Mouse (Mus musculus): ENCODE measurements around the gene Senp3. TPM values are rescaled to one million over a fixed set of nuclear protein-coding genes. Genes with fewer than 3 reads are reported as not detected.
"Not testable (repeated sequence)": the region's sequence is repeated elsewhere in the genome, so short reads cannot be mapped to it uniquely, and the experiment has no call there.

Senp3 gene
- total RNA-seq, 2 experiments from 2014 or later: 98.9 to 99.4 TPM

GRCm38 (mm10) chr11:69656617-69657461, 25.0 kb downstream of the Senp3 start:
- ATAC-seq (replicated peaks; ENCODE audit: poor library complexity, severe bottlenecking): peak; percentile 36; the same call in 1 of the 2 replicates

GRCm38 (mm10) chr11:69656065-69656455, 25.8 kb downstream of the Senp3 start:
- no peak for ATAC-seq (replicated peaks; ENCODE audit: poor library complexity, severe bottlenecking)

DNA sequence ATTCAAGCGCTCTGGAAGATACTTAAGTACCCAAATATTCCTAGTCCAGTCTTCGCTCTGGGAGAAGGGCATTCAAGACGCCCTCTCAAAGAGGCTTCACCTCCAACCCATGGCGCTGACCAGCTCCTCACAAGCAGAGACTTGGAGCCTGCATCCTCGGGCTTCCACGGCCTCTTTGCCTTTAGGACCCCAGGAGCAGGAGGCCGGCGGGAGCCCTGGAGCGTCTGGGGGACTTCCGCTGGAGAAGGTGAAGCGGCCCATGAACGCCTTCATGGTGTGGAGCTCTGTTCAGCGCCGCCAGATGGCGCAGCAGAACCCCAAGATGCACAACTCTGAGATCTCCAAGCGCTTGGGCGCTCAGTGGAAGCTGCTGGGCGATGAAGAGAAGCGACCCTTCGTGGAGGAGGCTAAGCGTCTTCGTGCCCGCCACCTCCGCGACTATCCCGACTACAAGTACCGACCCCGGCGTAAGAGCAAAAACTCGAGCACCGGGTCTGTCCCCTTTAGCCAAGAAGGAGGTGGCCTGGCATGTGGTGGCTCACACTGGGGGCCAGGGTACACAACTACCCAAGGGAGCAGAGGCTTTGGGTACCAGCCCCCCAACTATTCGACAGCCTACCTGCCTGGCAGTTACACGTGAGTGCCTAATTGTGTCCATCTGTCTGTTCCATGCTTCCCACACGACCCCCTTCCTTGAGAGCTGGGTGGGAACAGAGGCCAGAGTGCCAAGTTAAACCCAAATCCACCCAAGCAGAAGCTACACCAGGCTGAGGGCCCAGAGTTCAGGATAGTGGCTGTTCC, 26.4 kb downstream of the Senp3 start, which contains the start of gene Sox15:
Sox15 (plus strand) TSS at position 51 of the 801 bp plus-strand sequence.
- ATAC-seq (replicated peaks; ENCODE audit: poor library complexity, severe bottlenecking): peak; percentile 54; the same call in 1 of the 2 replicates

DNA sequence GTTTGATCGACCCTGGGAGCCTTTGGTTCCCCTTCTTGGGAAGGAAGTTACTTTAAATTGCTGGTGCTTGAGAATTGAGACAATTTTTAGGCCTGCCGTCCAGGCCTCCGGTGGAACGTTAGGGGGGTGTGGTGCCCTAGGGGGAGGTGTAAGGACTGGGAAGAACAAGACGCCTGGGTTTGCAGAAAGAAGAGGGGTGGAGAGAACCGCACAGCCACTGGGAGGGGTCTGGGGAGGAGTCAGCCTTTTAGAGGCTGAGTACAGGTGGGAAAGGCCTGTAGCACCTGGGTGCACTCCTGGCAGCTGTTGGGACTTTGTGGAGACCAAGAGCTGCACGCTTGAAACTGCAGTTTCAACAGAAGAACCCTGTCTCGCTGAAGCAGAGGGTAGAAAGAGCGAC, 27.1 kb downstream of the Senp3 start:
- ATAC-seq (replicated peaks; ENCODE audit: poor library complexity, severe bottlenecking): no peak

DNA sequence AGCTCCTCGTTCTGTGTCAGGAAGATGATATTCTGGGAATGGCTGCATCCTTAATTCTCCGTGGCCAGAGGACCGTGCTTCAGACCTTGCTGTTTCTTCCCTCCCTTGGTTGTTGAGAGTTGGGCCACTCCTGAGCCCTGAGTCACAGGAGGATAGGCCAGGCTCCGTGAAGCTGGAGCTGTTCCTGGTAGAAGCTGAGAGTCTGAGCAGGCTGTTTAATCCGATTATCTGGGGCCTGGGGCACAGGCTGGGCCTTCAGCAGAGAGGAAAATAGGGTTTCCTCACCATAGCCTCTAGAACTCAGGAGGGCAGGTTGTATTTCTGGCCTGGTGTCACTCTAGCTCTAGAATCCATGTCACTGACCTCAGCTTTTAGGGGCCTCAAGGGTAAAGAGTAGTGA, 28.5 kb downstream of the Senp3 start:
- no peak for ATAC-seq (replicated peaks; ENCODE audit: poor library complexity, severe bottlenecking)

DNA sequence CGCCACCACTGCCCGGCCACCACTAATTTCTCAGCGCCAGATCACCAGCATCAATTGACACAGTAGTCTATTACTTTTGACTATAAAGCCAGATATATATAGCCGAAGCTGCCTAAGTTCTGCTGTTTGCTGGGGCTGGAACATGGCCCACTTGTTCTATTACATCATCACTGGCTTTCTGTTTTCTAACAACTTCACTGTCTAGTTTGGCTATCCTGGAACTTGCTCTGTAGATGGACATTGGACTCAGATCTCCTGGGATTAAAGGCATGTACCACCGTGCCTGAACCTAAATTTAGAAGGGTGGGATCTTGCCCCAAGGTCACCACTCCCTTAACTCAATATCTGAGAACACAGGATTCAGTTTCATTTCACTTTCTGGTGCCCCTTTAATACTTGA, 36.0 kb downstream of the Senp3 start:
- ATAC-seq (replicated peaks; ENCODE audit: poor library complexity, severe bottlenecking): no peak

DNA sequence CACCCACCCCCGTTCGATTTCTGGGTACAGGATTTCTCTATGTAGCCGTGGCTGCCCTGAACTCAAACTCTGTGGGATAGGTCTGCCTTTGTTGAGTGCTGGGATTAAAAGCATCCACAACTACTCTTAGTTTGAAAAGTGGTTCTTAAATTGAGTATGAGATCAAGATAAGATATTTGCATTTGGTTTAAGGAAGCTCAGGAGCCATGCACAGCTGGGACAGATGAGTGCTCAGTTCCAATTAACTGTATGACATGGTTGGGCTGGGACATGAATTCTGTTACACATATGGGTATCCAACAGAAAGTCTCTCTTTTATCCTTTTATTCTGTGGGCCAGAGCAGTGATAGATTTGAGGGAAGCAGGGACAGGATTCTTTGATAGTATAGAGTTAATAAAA, 46.4 kb downstream of the Senp3 start:
- no peak for ATAC-seq (replicated peaks; ENCODE audit: poor library complexity, severe bottlenecking)

- peak; percentile 7 for ATAC-seq (replicated peaks; ENCODE audit: poor library complexity, severe bottlenecking)
These were observed 48.6 kb downstream of the Senp3 start for GRCm38 (mm10) chr11:69633128-69633866.

DNA sequence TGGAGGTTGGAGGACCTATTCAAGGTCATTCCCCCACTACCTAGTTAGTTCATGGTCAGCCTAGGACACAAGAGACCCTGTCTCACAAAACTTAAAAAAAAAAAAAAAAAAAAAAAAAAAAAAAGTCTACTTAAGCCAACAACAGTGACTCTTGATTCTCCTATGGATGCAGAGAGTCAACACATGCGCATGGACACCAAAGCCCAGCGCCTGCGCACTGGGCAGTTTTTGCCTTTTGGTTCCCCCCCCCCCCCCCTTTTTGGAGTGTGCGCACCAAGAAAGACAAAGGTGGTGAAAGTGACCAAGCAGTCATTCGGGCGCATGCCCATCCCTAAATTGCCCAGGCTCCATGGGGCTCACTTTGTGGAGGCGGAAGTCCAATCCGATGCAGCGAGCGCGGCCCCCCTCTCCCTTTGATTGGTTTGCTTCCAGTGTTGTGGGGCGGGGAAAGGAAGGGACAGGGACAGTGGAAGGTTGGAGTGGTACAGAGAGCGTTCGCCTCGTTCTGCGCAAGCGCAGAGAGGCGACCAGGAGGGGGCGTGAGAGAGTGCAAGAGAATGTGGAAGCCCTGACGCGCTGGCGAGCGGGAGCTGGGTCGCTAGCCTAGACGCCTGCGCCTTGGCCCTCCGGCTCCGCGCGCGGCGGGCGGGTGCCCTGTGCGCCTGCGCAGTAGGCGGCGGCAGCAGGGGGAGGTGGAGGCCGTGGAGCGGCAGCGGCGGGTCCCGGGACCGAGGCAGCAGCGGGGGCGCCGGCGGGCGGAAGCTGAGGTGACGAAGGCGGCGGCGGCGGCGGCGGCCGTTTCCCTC, 49.4 kb downstream of the Senp3 start, which contains the start of gene Fxr2:
Fxr2 (plus strand) TSS at position 707 of the 806 bp plus-strand sequence.
- ATAC-seq (replicated peaks; ENCODE audit: poor library complexity, severe bottlenecking): peak; percentile 97

DNA sequence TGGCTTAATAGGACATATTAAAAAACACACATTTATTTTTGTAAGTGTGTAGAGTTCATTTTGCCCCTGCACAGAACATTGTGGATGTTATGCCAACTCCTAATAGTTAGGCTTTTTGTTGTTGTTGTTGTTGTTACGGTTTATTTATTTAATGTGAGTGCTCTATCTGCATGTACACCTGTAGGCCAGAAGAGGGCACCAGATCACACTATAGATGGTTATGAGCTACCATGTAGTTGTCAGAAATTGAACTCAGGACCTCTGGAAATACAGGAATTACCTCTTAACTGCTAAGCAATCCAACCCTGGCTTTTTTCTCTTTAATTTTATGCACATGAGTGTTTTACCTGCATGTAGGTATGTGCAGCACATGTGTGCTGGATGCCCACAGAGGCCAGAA, 52.1 kb downstream of the Senp3 start:
- ATAC-seq (replicated peaks; ENCODE audit: poor library complexity, severe bottlenecking): no peak

- ATAC-seq (replicated peaks; ENCODE audit: poor library complexity, severe bottlenecking): peak; percentile 30
These were observed 53.6 kb downstream of the Senp3 start for GRCm38 (mm10) chr11:69628286-69628685.

GRCm38 (mm10) chr11:69624339-69624738, 57.5 kb downstream of the Senp3 start:
- ATAC-seq (replicated peaks; ENCODE audit: poor library complexity, severe bottlenecking): not testable (repeated sequence)

Other genes with a start within 250 kb of the Senp3 start
Only the 30 nearest of the 35 such genes appear.
- 0.11 and 3.5 TPM in 2 replicates for gene Dnah2, start 133.0 kb downstream of the Senp3 start, total RNA-seq (2014; fragmentation: Nextera tagmentation)
- gene Dnah2, start 133.0 kb downstream of the Senp3 start, total RNA-seq (2017): not detected in 2 replicates
- gene Efnb3, start 121.9 kb downstream of the Senp3 start, total RNA-seq (2014; fragmentation: Nextera tagmentation): not detected in 2 replicates
- not detected in 2 replicates for gene Efnb3, start 121.9 kb downstream of the Senp3 start, total RNA-seq (2017)
- 8.0 and 18.8 TPM in 2 replicates for gene Wrap53, start 101.8 kb downstream of the Senp3 start, total RNA-seq (2014; fragmentation: Nextera tagmentation)
- 6.5 and 11.3 TPM in 2 replicates for gene Wrap53, start 101.8 kb downstream of the Senp3 start, total RNA-seq (2017)
- gene Trp53, start 101.7 kb downstream of the Senp3 start, total RNA-seq (2014; fragmentation: Nextera tagmentation): 215 and 226 TPM in 2 replicates
- gene Trp53, start 101.7 kb downstream of the Senp3 start, total RNA-seq (2017): 56.8 and 58.0 TPM in 2 replicates
- gene Atp1b2, start 76.1 kb downstream of the Senp3 start, total RNA-seq (2014; fragmentation: Nextera tagmentation): 1.7 and 3.0 TPM in 2 replicates
- 0.10 TPM in 1 of 2 replicates, not detected in the other for gene Atp1b2, start 76.1 kb downstream of the Senp3 start, total RNA-seq (2017)
- gene Shbg, start 64.2 kb downstream of the Senp3 start, total RNA-seq (2014; fragmentation: Nextera tagmentation): not detected in 2 replicates
- gene Shbg, start 64.2 kb downstream of the Senp3 start, total RNA-seq (2017): not detected in 2 replicates
- gene Sat2, start 60.1 kb downstream of the Senp3 start, total RNA-seq (2014; fragmentation: Nextera tagmentation): not detected in 2 replicates
- 1.8 TPM in 1 of 2 replicates, not detected in the other for gene Sat2, start 60.1 kb downstream of the Senp3 start, total RNA-seq (2017)
- 47.4 and 65.8 TPM in 2 replicates for gene Fxr2, start 49.1 kb downstream of the Senp3 start, total RNA-seq (2014; fragmentation: Nextera tagmentation)
- 34.1 and 37.1 TPM in 2 replicates for gene Fxr2, start 49.1 kb downstream of the Senp3 start, total RNA-seq (2017)
- not detected in 2 replicates for gene Sox15, start 26.8 kb downstream of the Senp3 start, total RNA-seq (2014; fragmentation: Nextera tagmentation)
- not detected in 2 replicates for gene Sox15, start 26.8 kb downstream of the Senp3 start, total RNA-seq (2017)
- gene Mpdu1, start 19.4 kb downstream of the Senp3 start, total RNA-seq (2014; fragmentation: Nextera tagmentation): 40.7 and 48.6 TPM in 2 replicates
- gene Mpdu1, start 19.4 kb downstream of the Senp3 start, total RNA-seq (2017): 58.5 and 67.9 TPM in 2 replicates
- gene Cd68, start 15.9 kb downstream of the Senp3 start, total RNA-seq (2014; fragmentation: Nextera tagmentation): 29.7 and 52.0 TPM in 2 replicates
- 27.0 and 47.7 TPM in 2 replicates for gene Cd68, start 15.9 kb downstream of the Senp3 start, total RNA-seq (2017)
- gene Eif4a1, start 9.7 kb downstream of the Senp3 start, total RNA-seq (2014; fragmentation: Nextera tagmentation): 969 and 995 TPM in 2 replicates
- 1,214 and 1,335 TPM in 2 replicates for gene Eif4a1, start 9.7 kb downstream of the Senp3 start, total RNA-seq (2017)
- gene Tnfsf13, start 3.7 kb upstream of the Senp3 start, total RNA-seq (2014; fragmentation: Nextera tagmentation): 5.4 and 27.7 TPM in 2 replicates
- gene Tnfsf13, start 3.7 kb upstream of the Senp3 start, total RNA-seq (2017): 38.0 and 41.8 TPM in 2 replicates
- 2.1 and 6.1 TPM in 2 replicates for gene Tnfsf12, start 13.8 kb upstream of the Senp3 start, total RNA-seq (2014; fragmentation: Nextera tagmentation)
- gene Tnfsf12, start 13.8 kb upstream of the Senp3 start, total RNA-seq (2017): 0.46 and 1.6 TPM in 2 replicates
- gene Tnfsfm13, start 14.0 kb upstream of the Senp3 start, total RNA-seq (2014; fragmentation: Nextera tagmentation): 4.9 and 6.6 TPM in 2 replicates
- gene Tnfsfm13, start 14.0 kb upstream of the Senp3 start, total RNA-seq (2017): 3.6 and 6.1 TPM in 2 replicates
- 153 and 165 TPM in 2 replicates for gene Polr2a, start 76.6 kb upstream of the Senp3 start, total RNA-seq (2014; fragmentation: Nextera tagmentation)
- gene Polr2a, start 76.6 kb upstream of the Senp3 start, total RNA-seq (2017): 30.2 and 38.5 TPM in 2 replicates
- gene Slc35g3, start 79.9 kb upstream of the Senp3 start, total RNA-seq (2014; fragmentation: Nextera tagmentation): not detected in 2 replicates
- gene Slc35g3, start 79.9 kb upstream of the Senp3 start, total RNA-seq (2017): not detected in 2 replicates
- gene Zbtb4, start 83.8 kb upstream of the Senp3 start, total RNA-seq (2014; fragmentation: Nextera tagmentation): 1.8 and 2.1 TPM in 2 replicates
- 0.26 and 0.43 TPM in 2 replicates for gene Zbtb4, start 83.8 kb upstream of the Senp3 start, total RNA-seq (2017)
- gene Chrnb1, start 113.9 kb upstream of the Senp3 start, total RNA-seq (2014; fragmentation: Nextera tagmentation): not detected in 2 replicates
- 0.82 TPM in 1 of 2 replicates, not detected in the other for gene Chrnb1, start 113.9 kb upstream of the Senp3 start, total RNA-seq (2017)
- 1.6 and 2.9 TPM in 2 replicates for gene Fgf11, start 119.8 kb upstream of the Senp3 start, total RNA-seq (2014; fragmentation: Nextera tagmentation)
- not detected in 2 replicates for gene Fgf11, start 119.8 kb upstream of the Senp3 start, total RNA-seq (2017)
- gene Tmem102, start 123.5 kb upstream of the Senp3 start, total RNA-seq (2014; fragmentation: Nextera tagmentation): not detected in 2 replicates
- not detected in 2 replicates for gene Tmem102, start 123.5 kb upstream of the Senp3 start, total RNA-seq (2017)
- not detected in 2 replicates for gene Gm39566, start 133.2 kb upstream of the Senp3 start, total RNA-seq (2014; fragmentation: Nextera tagmentation)
- not detected in 2 replicates for gene Gm39566, start 133.2 kb upstream of the Senp3 start, total RNA-seq (2017)
- gene Spem2, start 136.4 kb upstream of the Senp3 start, total RNA-seq (2014; fragmentation: Nextera tagmentation): not detected in 2 replicates
- not detected in 2 replicates for gene Spem2, start 136.4 kb upstream of the Senp3 start, total RNA-seq (2017)
- gene Spem1, start 140.1 kb upstream of the Senp3 start, total RNA-seq (2014; fragmentation: Nextera tagmentation): not detected in 2 replicates
- gene Spem1, start 140.1 kb upstream of the Senp3 start, total RNA-seq (2017): not detected in 2 replicates
- 13.5 and 33.1 TPM in 2 replicates for gene Nlgn2, start 155.7 kb upstream of the Senp3 start, total RNA-seq (2014; fragmentation: Nextera tagmentation)
- gene Nlgn2, start 155.7 kb upstream of the Senp3 start, total RNA-seq (2017): 4.0 and 7.4 TPM in 2 replicates
- gene Tmem256, start 156.4 kb upstream of the Senp3 start, total RNA-seq (2014; fragmentation: Nextera tagmentation): 294 and 359 TPM in 2 replicates
- gene Tmem256, start 156.4 kb upstream of the Senp3 start, total RNA-seq (2017): 118 and 164 TPM in 2 replicates
- 108 and 109 TPM in 2 replicates for gene Plscr3, start 164.3 kb upstream of the Senp3 start, total RNA-seq (2014; fragmentation: Nextera tagmentation)
- 24.9 and 25.2 TPM in 2 replicates for gene Plscr3, start 164.3 kb upstream of the Senp3 start, total RNA-seq (2017)
- 0.60 TPM in 1 of 2 replicates, not detected in the other for gene Tnk1, start 176.6 kb upstream of the Senp3 start, total RNA-seq (2014; fragmentation: Nextera tagmentation)
- not detected in 2 replicates for gene Tnk1, start 176.6 kb upstream of the Senp3 start, total RNA-seq (2017)
- gene Tmem95, start 195.9 kb upstream of the Senp3 start, total RNA-seq (2014; fragmentation: Nextera tagmentation): not detected in 2 replicates
- not detected in 2 replicates for gene Tmem95, start 195.9 kb upstream of the Senp3 start, total RNA-seq (2017)
- gene Kctd11, start 199.3 kb upstream of the Senp3 start, total RNA-seq (2014; fragmentation: Nextera tagmentation): 0.41 and 4.2 TPM in 2 replicates
- gene Kctd11, start 199.3 kb upstream of the Senp3 start, total RNA-seq (2017): 1.1 and 2.6 TPM in 2 replicates